In the genomic region with DNA sequence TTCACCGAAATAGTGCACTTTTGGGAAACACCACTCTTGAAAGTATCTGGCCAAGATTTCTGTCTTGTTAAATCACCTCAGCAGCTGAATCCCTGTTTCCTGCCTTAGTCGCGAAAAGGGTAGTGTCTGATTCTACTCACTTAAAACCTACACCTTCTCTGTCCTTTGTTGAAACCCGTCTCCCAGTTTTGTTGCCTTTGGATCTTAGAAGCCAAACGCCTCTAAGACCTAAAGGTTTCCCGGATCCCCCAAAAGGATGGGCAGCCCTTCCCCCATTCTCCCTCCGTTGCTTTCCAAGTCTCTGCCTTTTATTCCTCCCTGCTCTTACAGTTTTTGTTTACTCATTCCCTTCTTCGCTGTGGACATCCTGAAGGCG, we compare ENCODE assay signal across 8 mouse cellular contexts. TPM values are rescaled to one million over a fixed set of nuclear protein-coding genes. Genes with fewer than 3 reads are reported as not detected.
A peak's percentile ranks its signal among the peaks of the same experiment; 100 is the strongest.
DNase-seq lines count a peak whose midpoint lies in the region; ATAC-seq lines count a peak whose summit lies in the region.
"Had no signal": no experiment of that assay in that cellular context is flagged by ENCODE, and none has a peak within 500 bp of the region (broad histone marks: within the 10 kb centered on the region; RNA-seq: fewer than 3 reads in every experiment).

No protein-coding gene starts in this region.

- no peaks in the 10 kb centered on the region for H3K9me3 ChIP-seq in kidney, embryonic 15.5 days (replicated peaks)
- H3K9me3 ChIP-seq in embryonic facial prominence, embryonic 12.5 days: no peaks in the 10 kb centered on the region
- H3K9me3 ChIP-seq in hindbrain, embryonic 12.5 days (replicated peaks): no peaks in the 10 kb centered on the region
- H3K9me3 ChIP-seq in midbrain, embryonic 15.5 days: no peaks in the 10 kb centered on the region

- WGBS in kidney, embryonic 15.5 days: 11% methylated on average over 9 of the region's 9 CpGs
- WGBS in embryonic facial prominence, embryonic 12.5 days: 7% methylated on average over 9 of the region's 9 CpGs
- 10% methylated on average over 9 of the region's 9 CpGs for WGBS in hindbrain, embryonic 12.5 days
- WGBS in midbrain, embryonic 15.5 days: 12% methylated on average over 9 of the region's 9 CpGs

- peak overlapping the region; percentile 48 for H3K4me3 ChIP-seq in kidney, embryonic 15.5 days (replicated peaks)
- peak overlapping the region; percentile 36; the same call in 1 of the 2 replicates for H3K4me3 ChIP-seq in embryonic facial prominence, embryonic 12.5 days
- 0 out of 2 replicates have a peak overlapping the region, but pooled peaks have one; percentile 3 for H3K4me3 ChIP-seq in hindbrain, embryonic 12.5 days
- no peak overlapping the region for H3K4me3 ChIP-seq in midbrain, embryonic 15.5 days

- no peak for ATAC-seq in kidney, embryonic 15.5 days (replicated peaks; ENCODE audit: low FRiP score)
- no peak for ATAC-seq in embryonic facial prominence, embryonic 12.5 days (ENCODE audit: insufficient number of reproducible peaks, insufficient read depth, low FRiP score, low TSS enrichment)
- no peak for ATAC-seq in hindbrain, embryonic 12.5 days (ENCODE audit: low FRiP score)
- no peak for ATAC-seq in midbrain, embryonic 15.5 days (replicated peaks)

- peak overlapping the region; percentile 70 for H3K4me2 ChIP-seq in kidney, embryonic 15.5 days
- peak overlapping the region; percentile 84 for H3K4me2 ChIP-seq in embryonic facial prominence, embryonic 12.5 days (replicated peaks)
- peak overlapping the region; percentile 64 for H3K4me2 ChIP-seq in hindbrain, embryonic 12.5 days (replicated peaks)
- H3K4me2 ChIP-seq in midbrain, embryonic 15.5 days: peak overlapping the region; percentile 81; the same call in 1 of the 2 replicates

- no peak for DNase-seq in kidney, postnatal 4 days
- no peak for DNase-seq in left cerebral cortex, adult 11 months (ENCODE audit: low spot score)
- DNase-seq in embryo, embryonic 10 days (ENCODE audit: low spot score): no peak
- DNase-seq: layer of hippocampus, postnatal 36 days had no signal

- H3K36me3 ChIP-seq in kidney, embryonic 15.5 days: no peaks in the 10 kb centered on the region
- H3K36me3 ChIP-seq in embryonic facial prominence, embryonic 12.5 days: no peaks in the 10 kb centered on the region
- no peaks in the 10 kb centered on the region for H3K36me3 ChIP-seq in hindbrain, embryonic 12.5 days
- no peaks in the 10 kb centered on the region for H3K36me3 ChIP-seq in midbrain, embryonic 15.5 days (replicated peaks)

- peak overlapping the region; percentile 50; the same call in 1 of the 2 replicates for H3K9ac ChIP-seq in kidney, embryonic 15.5 days
- no peak overlapping the region for H3K9ac ChIP-seq in embryonic facial prominence, embryonic 12.5 days
- H3K9ac ChIP-seq in hindbrain, embryonic 12.5 days: no peak overlapping the region
- H3K9ac ChIP-seq in midbrain, embryonic 15.5 days: no peak overlapping the region

- H3K27me3 ChIP-seq in kidney, embryonic 15.5 days: peaks cover 55% of the 10 kb centered on the region
- peaks cover 17% of the 10 kb centered on the region for H3K27me3 ChIP-seq in embryonic facial prominence, embryonic 12.5 days
- H3K27me3 ChIP-seq in hindbrain, embryonic 12.5 days: peaks cover 53% of the 10 kb centered on the region
- peaks cover 42% of the 10 kb centered on the region for H3K27me3 ChIP-seq in midbrain, embryonic 15.5 days (replicated peaks)

- H3K27ac ChIP-seq in kidney, embryonic 15.5 days: no peak overlapping the region
- H3K27ac ChIP-seq in embryonic facial prominence, embryonic 12.5 days: no peak overlapping the region
- no peak overlapping the region for H3K27ac ChIP-seq in hindbrain, embryonic 12.5 days
- no peak overlapping the region for H3K27ac ChIP-seq in midbrain, embryonic 15.5 days

- H3K4me1 ChIP-seq in kidney, embryonic 15.5 days: peaks cover 38% of the 10 kb centered on the region
- 0 out of 2 replicates have a peak, but pooled peaks cover 6% of the 10 kb centered on the region for H3K4me1 ChIP-seq in embryonic facial prominence, embryonic 12.5 days
- peaks cover 23% of the 10 kb centered on the region for H3K4me1 ChIP-seq in hindbrain, embryonic 12.5 days
- H3K4me1 ChIP-seq in midbrain, embryonic 15.5 days: peaks cover 23% of the 10 kb centered on the region

RNA-seq across cellular contexts. Expression of a gene that starts 32.0 kb away (rescaled TPM):
- 66.4 and 72.7 TPM in 2 replicates for polyA plus RNA-seq in kidney, embryonic 15.5 days (2015; fragmentation: Nextera tagmentation; extraction: Ambion mirVana)
- polyA plus RNA-seq in embryonic facial prominence, embryonic 12.5 days (2016; fragmentation: Nextera tagmentation; extraction: Ambion mirVana): 37.4 and 39.6 TPM in 2 replicates
- 44.4 and 47.0 TPM in 2 replicates for polyA plus RNA-seq in hindbrain, embryonic 12.5 days (2016; fragmentation: Nextera tagmentation; extraction: Ambion mirVana)
- polyA plus RNA-seq in midbrain, embryonic 15.5 days (2015; fragmentation: Nextera tagmentation; extraction: Ambion mirVana): 4.4 and 5.2 TPM in 2 replicates
